Mouse (Mus musculus) hindbrain, embryonic 11.5 days (tissue): ENCODE measurements around the gene Cdk17. TPM values are rescaled to one million over a fixed set of nuclear protein-coding genes. Genes with fewer than 3 reads are reported as not detected.

Experiments used
- ATAC-seq: fragments of 200-750 bp; cut with Nextera tagmentation; 2 replicates; pipeline ENCODE4 v1.8.0; 2017; ENCODE audit warnings: mild to moderate bottlenecking, moderate TSS enrichment, moderate library complexity; ENCODE audit not compliant: low FRiP score
- DNase-seq: peaks from one replicate; pipeline ENCODE4 v3.0.0-alpha.2; 2015; ENCODE audit warnings: low spot score
- H3K27ac ChIP-seq: fragments of 300-500 bp; sonication (generic); 2 replicates; pipeline ENCODE4 v1.5.1; 2014; ENCODE audit warnings: mild to moderate bottlenecking, low read depth, low read length
- H3K27me3 ChIP-seq: fragments of 300-500 bp; sonication (generic); 2 replicates; pipeline ENCODE4 v1.6.1; 2014; ENCODE audit warnings: mild to moderate bottlenecking, low read length, moderate library complexity, mixed read lengths; ENCODE audit not compliant: control insufficient read depth, insufficient read depth
- H3K36me3 ChIP-seq: fragments of 300-500 bp; sonication (generic); 2 replicates; pipeline ENCODE4 v1.6.1; 2014; ENCODE audit warnings: mild to moderate bottlenecking, low read length, moderate library complexity, mixed read lengths; ENCODE audit not compliant: control insufficient read depth, insufficient read depth
- H3K4me1 ChIP-seq: fragments of 300-500 bp; sonication (generic); replicated peaks from 2 replicates; pipeline ENCODE4 v1.6.1; 2014; ENCODE audit warnings: low read length, mixed read lengths; ENCODE audit not compliant: control insufficient read depth, insufficient read depth
- H3K4me2 ChIP-seq: fragments of 300-500 bp; sonication (generic); replicated peaks from 2 replicates; pipeline ENCODE4 v1.6.1; 2014; ENCODE audit warnings: mild to moderate bottlenecking, low read depth, low read length
- H3K4me3 ChIP-seq: fragments of 300-500 bp; sonication (generic); 2 replicates; pipeline ENCODE4 v1.5.1; 2014; ENCODE audit warnings: low read depth, low read length
- H3K9ac ChIP-seq: fragments of 300-500 bp; sonication (generic); 2 replicates; pipeline ENCODE4 v1.6.1; 2014; ENCODE audit warnings: low read depth, low read length
- H3K9me3 ChIP-seq: fragments of 300-500 bp; sonication (generic); 2 replicates; pipeline ENCODE4 v1.6.1; 2016; ENCODE audit warnings: low read length; ENCODE audit not compliant: control insufficient read depth
- WGBS: fragments of 180-500 bp; shearing (Covaris S2); extraction: QIAGEN DNeasy Blood & Tissue Kit; methylation state at CpG from one replicate; pipeline ENCODE4 v1.1.7; 2014; 5-methylcytosine and 5-hydroxymethylcytosine counted together
- polyA plus RNA-seq: library from polyadenylated mRNA; unstranded; fragments of >200 nt; fragmentation: Nextera tagmentation; extraction: Ambion mirVana; gene quantifications from 2 replicates; pipeline ENCODE4 v1.2.1, GENCODE M21; 2014

Gene Cdk17
- polyA plus RNA-seq, 1 experiment from 2014 or later = 37.3 TPM

DNA sequence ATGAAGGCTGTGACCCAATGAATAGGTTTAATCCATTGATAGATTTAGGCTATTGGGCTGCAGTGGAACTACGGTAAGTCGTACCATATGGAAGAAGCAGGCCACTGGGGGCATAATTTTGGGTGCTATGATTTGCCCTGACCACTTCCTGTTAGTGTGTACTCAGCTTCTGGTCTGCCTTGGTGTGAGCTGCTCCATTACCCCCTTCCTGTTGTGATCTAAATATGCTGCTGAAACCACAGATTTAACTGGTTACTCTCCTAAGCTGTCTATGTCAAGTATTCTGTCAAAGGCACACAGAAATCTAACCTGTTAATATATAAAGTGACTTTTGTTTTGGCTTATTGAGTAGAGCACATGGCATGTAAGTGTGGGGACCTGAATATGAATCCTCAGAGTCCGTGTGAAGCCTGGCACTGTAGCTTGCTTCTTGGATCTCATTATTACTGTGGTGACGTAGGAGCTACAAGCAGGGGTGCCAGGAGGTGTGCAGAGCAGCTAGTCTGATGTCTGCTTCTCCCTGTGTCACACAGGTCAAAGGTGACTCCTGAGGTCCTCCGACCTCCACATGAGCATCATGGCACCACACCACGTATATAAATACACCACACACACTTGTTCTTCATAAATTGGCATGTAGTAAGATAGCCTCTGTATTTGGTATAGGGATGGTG is 10.6 kb downstream of the Cdk17 start:
- H3K27me3 ChIP-seq = no peaks in the 10 kb centered on the region
- WGBS = 71% methylated on average over 6 of the region's 6 CpGs
- ATAC-seq (no peak), DNase-seq (no peak)
- no peaks in the 10 kb centered on the region for H3K36me3 ChIP-seq
- no peak overlapping the region for H3K4me3 ChIP-seq
- H3K4me1 ChIP-seq = peaks cover 5% of the 10 kb centered on the region; the same call in 1 of the 2 replicates
- H3K4me2 ChIP-seq = no peak overlapping the region
- no peaks in the 10 kb centered on the region for H3K9me3 ChIP-seq
- H3K9ac ChIP-seq = no peak overlapping the region
- H3K27ac ChIP-seq = no peak overlapping the region

DNA sequence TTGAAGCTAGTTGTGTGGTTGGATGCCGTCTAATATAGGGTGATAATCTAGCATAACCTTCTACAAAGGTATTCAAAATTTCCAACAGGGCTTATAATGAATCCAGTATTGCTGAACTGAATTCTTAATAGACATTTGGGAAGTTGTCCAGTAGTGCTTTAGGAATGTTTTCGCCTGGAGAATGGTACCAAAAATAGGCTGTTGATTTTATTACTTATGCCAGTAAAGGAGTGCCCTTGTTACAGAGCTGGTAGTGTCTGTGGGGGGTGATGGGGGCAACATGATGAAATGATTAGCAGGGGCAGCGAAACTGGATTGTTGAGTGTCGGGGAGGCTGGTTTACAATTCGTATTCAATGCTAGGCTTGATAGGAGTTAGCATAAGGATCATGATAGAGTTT is 16.8 kb downstream of the Cdk17 start:
- no peak for DNase-seq
- no peak for ATAC-seq
- no peak overlapping the region for H3K4me3 ChIP-seq
- H3K27ac ChIP-seq = no peak overlapping the region
- no peak overlapping the region for H3K4me2 ChIP-seq
- no peaks in the 10 kb centered on the region for H3K27me3 ChIP-seq
- H3K9me3 ChIP-seq = no peaks in the 10 kb centered on the region
- WGBS = 83% methylated on average over 5 of the region's 5 CpGs
- no peaks in the 10 kb centered on the region for H3K4me1 ChIP-seq
- H3K36me3 ChIP-seq = no peaks in the 10 kb centered on the region
- H3K9ac ChIP-seq = no peak overlapping the region

DNA sequence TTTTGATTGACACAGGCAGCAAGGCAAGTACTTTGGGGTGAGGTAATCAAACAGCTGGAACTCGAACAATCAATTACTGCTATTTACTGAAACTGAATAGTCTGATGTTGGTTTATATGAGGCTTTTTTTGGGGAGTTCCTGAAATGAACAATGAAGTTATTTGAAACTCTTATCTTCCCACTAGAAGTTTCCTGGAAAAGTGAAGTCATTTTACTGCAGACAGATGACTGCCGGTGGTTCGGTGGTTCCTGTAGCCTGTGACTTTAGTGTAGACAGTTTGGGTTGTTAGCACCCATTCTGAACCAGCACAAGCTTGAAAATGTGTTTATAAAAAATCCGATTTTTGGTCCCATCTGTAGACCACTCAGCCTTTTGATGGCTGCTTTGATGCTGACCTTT is 17.2 kb downstream of the Cdk17 start:
- H3K36me3 ChIP-seq = no peaks in the 10 kb centered on the region
- ATAC-seq (no peak), DNase-seq (no peak)
- H3K9ac ChIP-seq = no peak overlapping the region
- WGBS = 88% methylated on average over 4 of the region's 4 CpGs
- no peak overlapping the region for H3K4me2 ChIP-seq
- H3K4me1 ChIP-seq = no peaks in the 10 kb centered on the region
- H3K9me3 ChIP-seq = no peaks in the 10 kb centered on the region
- H3K4me3 ChIP-seq = no peak overlapping the region
- H3K27me3 ChIP-seq = no peaks in the 10 kb centered on the region
- no peak overlapping the region for H3K27ac ChIP-seq

DNA sequence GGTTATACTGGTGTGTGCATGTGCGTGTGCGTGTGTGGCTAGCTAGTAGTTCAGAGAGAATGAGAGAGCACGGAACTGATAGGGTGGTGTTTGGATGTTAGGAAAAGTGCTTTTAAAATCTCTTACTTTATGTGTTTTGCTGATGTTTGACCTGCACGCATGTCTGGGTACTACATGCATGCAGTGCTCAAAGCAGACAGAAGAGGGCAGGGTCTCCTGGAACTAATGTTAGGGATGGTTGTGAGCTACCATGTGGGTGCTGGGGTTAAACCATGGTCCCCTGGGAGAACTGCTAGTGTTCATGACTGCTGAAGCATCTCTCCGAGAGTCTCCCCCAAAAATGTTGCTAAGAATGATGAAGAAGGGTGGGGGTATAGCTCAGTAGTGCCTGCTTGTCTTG is 18.0 kb downstream of the Cdk17 start:
- Histone ChIP-seq H3K9ac (no peak overlapping the region), H3K4me2 (no peak overlapping the region), H3K4me3 (no peak overlapping the region), H3K27me3 (no peaks in the 10 kb centered on the region), H3K9me3 (no peaks in the 10 kb centered on the region), H3K4me1 (no peaks in the 10 kb centered on the region), H3K27ac (no peak overlapping the region), H3K36me3 (no peaks in the 10 kb centered on the region)
- no peak for DNase-seq
- WGBS = 97% methylated on average over 5 of the region's 5 CpGs
- no peak for ATAC-seq

DNA sequence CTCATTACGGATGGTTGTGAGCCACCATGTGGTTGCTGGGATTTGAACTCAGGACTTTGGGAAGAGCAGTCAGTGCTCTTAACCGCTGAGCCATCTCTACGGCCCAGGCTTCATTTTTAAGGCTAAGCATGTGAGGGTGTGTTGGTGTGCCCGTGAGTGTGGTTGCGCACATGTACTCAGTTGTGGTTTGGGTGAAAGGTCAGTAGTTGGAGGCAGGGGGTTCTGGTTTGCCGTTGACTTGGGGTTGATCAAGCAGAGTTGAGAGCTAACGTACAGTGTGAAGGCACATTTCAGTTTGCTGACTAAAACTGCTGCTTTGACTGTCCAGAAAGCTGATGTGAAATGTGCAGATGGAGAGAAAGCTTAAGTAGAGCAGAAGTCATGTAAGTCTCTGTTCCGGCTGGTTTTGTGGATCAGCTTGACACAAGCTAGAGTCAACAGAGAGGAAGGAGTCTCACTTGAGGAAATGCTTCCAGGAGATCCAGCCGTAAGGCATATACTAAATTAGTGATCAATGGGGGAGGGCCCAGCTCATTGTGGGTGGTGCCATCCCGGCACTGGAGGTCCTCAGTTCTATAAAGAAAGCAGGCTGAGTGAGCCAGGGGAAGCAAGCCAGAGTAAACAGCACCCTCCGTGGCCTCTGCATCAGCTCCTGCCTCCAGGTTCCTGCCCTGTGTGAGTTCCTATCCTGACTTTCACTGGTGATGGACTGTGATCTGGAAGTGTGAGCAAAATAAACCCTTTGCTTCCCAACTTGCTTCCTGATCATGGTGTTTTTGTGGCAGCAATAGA is 19.2 kb downstream of the Cdk17 start:
- Histone ChIP-seq H3K9ac (no peak overlapping the region), H3K27me3 (no peaks in the 10 kb centered on the region), H3K4me2 (no peak overlapping the region), H3K9me3 (no peaks in the 10 kb centered on the region), H3K36me3 (no peaks in the 10 kb centered on the region), H3K27ac (no peak overlapping the region), H3K4me3 (no peak overlapping the region), H3K4me1 (no peaks in the 10 kb centered on the region)
- DNase-seq = no peak
- 88% methylated on average over 11 of the region's 11 CpGs for WGBS
- ATAC-seq = no peak

DNA sequence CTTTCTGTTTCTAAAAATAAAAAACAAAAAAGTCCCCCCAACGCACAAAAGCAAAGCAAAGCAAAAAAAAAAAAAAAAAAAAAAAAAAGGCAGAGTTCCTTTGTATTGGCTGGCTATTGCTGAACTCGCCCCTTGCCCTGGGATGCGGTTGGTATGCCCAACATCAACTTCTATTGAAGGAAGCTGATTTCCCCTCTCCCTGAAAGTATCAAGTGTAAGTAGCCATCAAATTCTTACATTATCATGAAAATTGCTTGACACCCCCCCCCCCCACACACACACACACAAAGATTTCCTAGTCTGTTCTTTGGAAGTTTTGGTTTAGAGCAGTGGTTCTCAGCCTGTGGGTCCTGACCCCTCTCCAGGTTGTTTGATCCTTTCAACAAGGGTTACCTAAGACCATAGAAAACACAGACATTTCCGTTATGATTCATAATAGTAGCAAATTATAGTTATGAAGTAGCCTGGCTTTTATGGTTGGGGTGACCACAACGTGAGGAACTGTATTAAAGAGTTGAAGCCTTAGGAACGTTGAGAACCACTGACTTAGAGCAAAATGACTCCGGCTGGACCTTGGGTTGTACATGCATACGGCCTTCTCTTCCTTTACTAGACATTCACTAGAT is 23.8 kb downstream of the Cdk17 start:
- 75% methylated on average over 8 of the region's 8 CpGs for WGBS

DNA sequence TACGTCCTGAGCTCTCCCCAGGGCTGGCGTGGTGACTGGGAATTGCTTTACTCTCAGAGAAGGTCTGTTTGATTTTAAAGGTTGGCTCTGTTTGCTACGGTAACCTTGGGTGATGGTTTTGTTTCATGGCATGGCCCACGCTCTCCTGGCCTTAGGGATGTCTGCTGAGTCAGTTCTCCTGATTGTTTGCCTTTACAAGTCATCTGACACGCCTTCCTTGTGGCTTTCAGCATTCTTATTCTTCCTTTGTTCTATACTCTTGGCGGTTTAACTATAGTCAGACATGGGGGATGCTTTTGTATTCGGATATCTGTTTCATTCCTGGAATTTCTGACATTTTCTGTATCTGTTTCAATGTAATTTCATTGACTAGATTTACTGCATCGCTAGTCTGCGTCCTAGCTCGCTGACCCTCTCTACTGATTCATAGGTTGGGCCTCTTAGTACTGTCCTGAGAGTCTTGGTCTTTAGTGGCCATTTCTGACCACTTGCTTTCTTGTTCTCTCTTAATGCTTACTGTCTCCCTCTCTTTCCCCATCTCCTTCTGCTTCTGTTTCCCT is 27.8 kb downstream of the Cdk17 start:
- H3K9me3 ChIP-seq = no peaks in the 10 kb centered on the region
- no peak overlapping the region for H3K4me2 ChIP-seq
- H3K36me3 ChIP-seq = no peaks in the 10 kb centered on the region
- H3K4me1 ChIP-seq = no peaks in the 10 kb centered on the region
- no peak overlapping the region for H3K4me3 ChIP-seq
- no peak overlapping the region for H3K27ac ChIP-seq
- ATAC-seq (no peak), DNase-seq (no peak)
- no peaks in the 10 kb centered on the region for H3K27me3 ChIP-seq
- 42% methylated on average over 10 of the region's 10 CpGs for WGBS
- H3K9ac ChIP-seq = no peak overlapping the region

More for the DNA sequence above, 23.8 kb downstream of the Cdk17 start:
- H3K4me3 ChIP-seq = no peak overlapping the region
- H3K9ac ChIP-seq = no peak overlapping the region
- ATAC-seq = no peak
- H3K36me3 ChIP-seq = no peaks in the 10 kb centered on the region
- H3K27me3 ChIP-seq = no peaks in the 10 kb centered on the region
- no peak overlapping the region for H3K27ac ChIP-seq
- no peaks in the 10 kb centered on the region for H3K4me1 ChIP-seq
- H3K9me3 ChIP-seq = no peaks in the 10 kb centered on the region
- no peak overlapping the region for H3K4me2 ChIP-seq
- DNase-seq = no peak

DNA sequence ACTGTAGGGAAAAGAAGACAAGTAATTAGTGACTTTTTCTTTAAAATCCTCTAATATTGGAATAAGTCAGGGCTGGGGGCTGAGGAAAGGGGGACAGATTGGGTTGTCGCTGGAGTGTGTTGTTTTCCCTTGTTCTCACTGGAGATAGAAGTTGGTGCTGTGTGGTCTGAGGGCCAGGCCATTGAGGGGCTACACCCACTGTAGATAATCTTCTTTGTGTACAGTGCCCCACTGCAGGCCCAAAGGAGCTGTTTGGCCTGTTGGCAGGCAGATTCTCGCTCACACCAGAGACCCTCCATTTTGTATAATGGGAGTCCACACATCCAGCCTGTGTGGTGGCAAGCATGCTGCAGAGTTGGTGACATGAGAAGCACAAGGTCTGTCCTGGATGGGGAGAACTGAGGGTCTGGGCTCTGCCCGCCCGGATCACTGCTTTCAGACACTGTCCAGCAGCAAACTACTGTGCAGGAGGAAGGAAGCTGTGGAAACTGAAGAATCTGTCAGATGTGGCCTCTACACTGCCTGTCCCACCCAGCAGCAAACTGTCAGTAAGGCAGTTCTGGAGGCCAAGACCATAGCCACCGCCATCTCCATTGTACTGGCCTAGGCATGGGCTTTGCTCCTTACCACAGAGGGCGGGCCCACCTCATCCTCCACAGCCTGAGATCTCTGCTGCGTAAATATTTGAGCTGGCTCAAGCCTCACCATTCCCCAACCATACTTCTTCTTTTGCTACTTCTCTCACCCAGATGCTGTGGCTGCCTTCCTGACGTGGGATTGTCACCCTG is 30.0 kb downstream of the Cdk17 start:
- no peaks in the 10 kb centered on the region for H3K4me1 ChIP-seq
- H3K9me3 ChIP-seq = no peaks in the 10 kb centered on the region
- DNase-seq = no peak
- WGBS = 86% methylated on average over 8 of the region's 8 CpGs
- H3K27ac ChIP-seq = no peak overlapping the region
- H3K27me3 ChIP-seq = no peaks in the 10 kb centered on the region
- no peaks in the 10 kb centered on the region for H3K36me3 ChIP-seq
- no peak overlapping the region for H3K4me2 ChIP-seq
- H3K4me3 ChIP-seq = no peak overlapping the region
- ATAC-seq = no peak
- H3K9ac ChIP-seq = no peak overlapping the region
